Mouse (Mus musculus) cortical plate, adult 2 months (tissue): Measurements from ENCODE around the gene Pxk. TPM values are rescaled to one million over a fixed set of nuclear protein-coding genes. Genes with fewer than 3 reads are reported as not detected.

Experiments used
- H3K27ac ChIP-seq: fragments of 200-500 bp; 2 replicates; pipeline ENCODE4 v1.5.1; 2012; ENCODE audit warnings: low read length, control low read depth, inconsistent platforms; ENCODE audit not compliant: insufficient read depth
- H3K4me1 ChIP-seq: fragments of 200-500 bp; 2 replicates; pipeline ENCODE4 v1.6.1; 2011; ENCODE audit warnings: low read length; ENCODE audit not compliant: control insufficient read depth, insufficient read depth
- H3K4me3 ChIP-seq: fragments of 200-500 bp; 2 replicates; pipeline ENCODE4 v1.5.1; 2011; ENCODE audit warnings: mild to moderate bottlenecking, low read length, control low read depth; ENCODE audit not compliant: insufficient read depth
- CTCF ChIP-seq: fragments of 200-500 bp; IDR thresholded peaks from 2 replicates; pipeline ENCODE4 v1.5.1; 2011; ENCODE audit warnings: mild to moderate bottlenecking, control low read depth, low read length; ENCODE audit not compliant: insufficient read depth; ENCODE audit errors: extremely low read depth
- POLR2A ChIP-seq: fragments of 200-500 bp; IDR thresholded peaks from 2 replicates; pipeline ENCODE4 v1.6.1; 2011; ENCODE audit warnings: mild to moderate bottlenecking, low read length, control low read depth; ENCODE audit not compliant: insufficient read depth; ENCODE audit errors: extremely low read depth
- polyA plus RNA-seq: library from polyadenylated mRNA; depleted of rRNA; stranded (reverse); fragments of >200 nt; gene quantifications from 2 replicates; pipeline ENCODE4 v1.2.3, GENCODE M21; 2012; rRNA removed

Gene Pxk
- polyA plus RNA-seq, 1 experiment = 39.4 TPM

- Histone ChIP-seq H3K4me1 (peaks cover 10% of the 10 kb centered on the region), H3K4me3 (peak within 1 kb of the TSS; percentile 99), H3K27ac (peak within 1 kb of the TSS; percentile 100)
- TF ChIP-seq CTCF = no peak
- peak; percentile 65; the same call in 1 of the 2 replicates for TF ChIP-seq POLR2A
These were observed 115.8 kb downstream of the Pxk start, which contains the start of gene Kctd6 for GRCm38 (mm10) chr14:8213803-8214224. TSS of gene Kctd6 (plus strand) at chr14:8214140.

Other genes starting within 250 kb of the Pxk start
- gene Gm45521, start 140.9 kb upstream of the Pxk start, polyA plus RNA-seq = not detected in 2 replicates
- gene Dnase1l3, start 103.6 kb upstream of the Pxk start, polyA plus RNA-seq = 0.02 and 0.04 TPM in 2 replicates
- gene Abhd6, start 95.3 kb upstream of the Pxk start, polyA plus RNA-seq = 53.3 and 55.5 TPM in 2 replicates
- 30.9 and 32.3 TPM in 2 replicates for gene Rpp14, start 17.8 kb upstream of the Pxk start, polyA plus RNA-seq
- gene Pdhb, start 74.8 kb downstream of the Pxk start, polyA plus RNA-seq = 198 and 200 TPM in 2 replicates
- 36.7 and 38.8 TPM in 2 replicates for gene Kctd6, start 115.9 kb downstream of the Pxk start, polyA plus RNA-seq
- 0.06 TPM in 2 replicates for gene Acox2, start 161.1 kb downstream of the Pxk start, polyA plus RNA-seq
- 498 and 520 TPM in 2 replicates for gene Fam107a, start 219.8 kb downstream of the Pxk start, polyA plus RNA-seq